Mouse (Mus musculus) lung, postnatal 0 days (tissue): ENCODE measurements around the gene Slf2. TPM values are rescaled to one million over a fixed set of nuclear protein-coding genes. Genes with fewer than 3 reads are reported as not detected.

Experiments used
- ATAC-seq: fragments of 200-750 bp; cut with Nextera tagmentation; 2 replicates; pipeline ENCODE4 v1.8.0; 2017; ENCODE audit warnings: moderate library complexity
- DNase-seq: peaks from one replicate; pipeline ENCODE4 v3.0.0-alpha.2; 2016; ENCODE audit warnings: low spot score
- H3K27ac ChIP-seq: fragments of 300-500 bp; sonication (generic); 2 replicates; pipeline ENCODE4 v1.5.1; 2014; ENCODE audit warnings: antibody characterized with exemption, mild to moderate bottlenecking, low read length, mixed read lengths
- H3K27me3 ChIP-seq: fragments of 300-500 bp; sonication (generic); replicated peaks from 2 replicates; pipeline ENCODE4 v1.6.1; 2014; ENCODE audit warnings: low read length, mixed read lengths; ENCODE audit not compliant: insufficient read depth
- H3K36me3 ChIP-seq: fragments of 300-500 bp; sonication (generic); 2 replicates; pipeline ENCODE4 v1.6.1; 2014; ENCODE audit warnings: low read length, mixed read lengths; ENCODE audit not compliant: insufficient read depth
- H3K4me1 ChIP-seq: fragments of 300-500 bp; sonication (generic); 2 replicates; pipeline ENCODE4 v1.6.1; 2014; ENCODE audit warnings: antibody characterized with exemption, low read depth, low read length, mixed read lengths; ENCODE audit not compliant: insufficient read depth
- H3K4me2 ChIP-seq: fragments of 300-500 bp; sonication (generic); replicated peaks from 2 replicates; pipeline ENCODE4 v1.6.1; 2014; ENCODE audit warnings: low read depth, mild to moderate bottlenecking, low read length, moderate library complexity, mixed read lengths
- H3K4me3 ChIP-seq: fragments of 300-500 bp; sonication (generic); 2 replicates; pipeline ENCODE4 v1.5.1; 2014; ENCODE audit warnings: low read depth, low read length
- H3K9ac ChIP-seq: fragments of 300-500 bp; sonication (generic); replicated peaks from 2 replicates; pipeline ENCODE4 v1.6.1; 2014; ENCODE audit warnings: low read depth, mild to moderate bottlenecking
- H3K9me3 ChIP-seq: fragments of 300-500 bp; sonication (generic); 2 replicates; pipeline ENCODE4 v1.6.1; 2016; ENCODE audit warnings: low read length, mixed read lengths
- CTCF ChIP-seq: IDR thresholded peaks from 2 replicates; pipeline ENCODE4 v1.5.1; 2016; ENCODE audit warnings: antibody characterized with exemption, mild to moderate bottlenecking
- EP300 ChIP-seq: IDR thresholded peaks from 2 replicates; pipeline ENCODE4 v1.6.1; 2016; ENCODE audit warnings: antibody characterized with exemption, mild to moderate bottlenecking, control low read depth
- WGBS: fragments of 180-500 bp; shearing (Covaris S2); extraction: QIAGEN DNeasy Blood & Tissue Kit; methylation state at CpG from one replicate; pipeline ENCODE4 v1.1.7; 2014; 5-methylcytosine and 5-hydroxymethylcytosine counted together
- polyA plus RNA-seq: library from polyadenylated mRNA; unstranded; fragments of >200 nt; fragmentation: Nextera tagmentation; extraction: Ambion mirVana; gene quantifications from 2 replicates; pipeline ENCODE4 v1.2.1, GENCODE M21; 2015

The Slf2 gene
- polyA plus RNA-seq, 1 experiment from 2014 or later, result 10.6 TPM

DNA sequence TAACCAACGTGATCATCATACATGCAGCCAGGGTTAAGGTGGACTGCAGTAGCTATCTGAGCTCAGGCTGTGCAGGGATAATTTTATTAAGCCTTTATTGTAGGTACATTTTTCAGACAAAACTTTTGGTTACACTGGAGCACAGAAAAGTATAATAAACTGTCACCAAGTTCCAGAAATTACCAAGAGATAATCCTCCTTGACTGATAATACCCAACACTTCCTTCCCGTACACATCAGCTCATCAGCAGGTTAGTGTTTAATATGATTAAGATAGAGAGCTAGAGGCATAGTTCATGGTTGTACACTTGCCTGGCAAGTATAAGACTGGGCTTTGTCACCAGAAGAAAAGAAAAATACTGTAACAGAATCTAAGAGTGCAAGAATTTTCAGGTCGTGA is 37.4 kb downstream of the Slf2 start:
- Histone ChIP-seq H3K4me1 (no peaks in the 10 kb centered on the region), H3K9ac (no peak overlapping the region), H3K36me3 (peaks cover 36% of the 10 kb centered on the region), H3K27ac (no peak overlapping the region), H3K27me3 (no peaks in the 10 kb centered on the region), H3K4me2 (no peak overlapping the region), H3K4me3 (no peak overlapping the region), H3K9me3 (no peaks in the 10 kb centered on the region)
- WGBS, result 70% methylated on average over 3 of the region's 3 CpGs
- ATAC-seq (no peak), DNase-seq (no peak)
- TF ChIP-seq CTCF (no peak), EP300 (no peak)

DNA sequence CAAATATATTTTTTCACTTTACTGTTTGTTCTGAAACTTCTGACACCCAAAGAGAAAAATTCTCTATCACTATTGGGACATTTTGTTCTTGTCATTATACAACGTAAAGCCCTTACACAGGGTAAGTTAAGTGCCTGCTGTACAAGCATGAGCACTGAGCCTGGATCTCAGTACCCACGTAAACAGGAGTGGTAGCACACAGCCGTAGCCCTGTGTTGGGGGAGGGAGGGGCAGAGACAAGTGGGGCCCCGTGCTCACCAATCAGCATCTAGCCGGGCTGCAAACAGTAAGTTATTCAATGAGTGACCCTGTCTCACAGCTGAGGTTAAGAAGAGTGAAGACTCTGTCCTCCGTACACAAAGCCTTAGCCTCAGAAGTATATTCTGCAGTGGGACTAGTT is 45.7 kb downstream of the Slf2 start:
- no peak overlapping the region for H3K9ac ChIP-seq
- TF ChIP-seq EP300 (no peak), CTCF (no peak)
- H3K4me3 ChIP-seq, result no peak overlapping the region
- DNase-seq, result no peak
- 76% methylated on average over 6 of the region's 6 CpGs for WGBS
- no peaks in the 10 kb centered on the region for H3K4me1 ChIP-seq
- no peak overlapping the region for H3K4me2 ChIP-seq
- no peak overlapping the region for H3K27ac ChIP-seq
- H3K36me3 ChIP-seq, result peaks cover 47% of the 10 kb centered on the region
- no peaks in the 10 kb centered on the region for H3K27me3 ChIP-seq
- no peak for ATAC-seq
- H3K9me3 ChIP-seq, result no peaks in the 10 kb centered on the region

DNA sequence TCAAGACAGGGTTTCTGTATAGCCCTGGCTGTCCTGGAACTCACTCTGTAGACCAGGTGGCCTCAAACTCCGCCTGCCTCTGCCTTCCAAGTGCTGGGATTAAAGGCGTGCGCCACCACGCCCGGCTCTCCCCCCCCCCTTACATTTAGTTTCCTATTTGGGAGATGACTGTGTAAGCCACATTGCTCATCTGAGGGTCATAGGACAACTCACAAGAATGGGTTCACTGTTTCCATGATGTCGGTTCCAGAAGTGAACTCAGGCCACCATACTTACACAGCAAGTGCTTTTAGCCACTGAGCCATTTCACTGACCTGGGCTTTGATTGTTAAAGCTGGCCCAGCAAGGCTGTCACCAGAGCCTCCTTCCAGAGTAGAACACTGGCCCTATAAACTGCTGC is 46.2 kb downstream of the Slf2 start:
- WGBS, result 89% methylated on average over 6 of the region's 6 CpGs
- Histone ChIP-seq H3K9ac (no peak overlapping the region), H3K27me3 (no peaks in the 10 kb centered on the region), H3K4me1 (no peaks in the 10 kb centered on the region), H3K27ac (no peak overlapping the region), H3K4me3 (no peak overlapping the region), H3K9me3 (no peaks in the 10 kb centered on the region), H3K36me3 (peaks cover 47% of the 10 kb centered on the region), H3K4me2 (no peak overlapping the region)
- ATAC-seq, result no peak
- TF ChIP-seq EP300 (no peak), CTCF (no peak)
- DNase-seq, result no peak

DNA sequence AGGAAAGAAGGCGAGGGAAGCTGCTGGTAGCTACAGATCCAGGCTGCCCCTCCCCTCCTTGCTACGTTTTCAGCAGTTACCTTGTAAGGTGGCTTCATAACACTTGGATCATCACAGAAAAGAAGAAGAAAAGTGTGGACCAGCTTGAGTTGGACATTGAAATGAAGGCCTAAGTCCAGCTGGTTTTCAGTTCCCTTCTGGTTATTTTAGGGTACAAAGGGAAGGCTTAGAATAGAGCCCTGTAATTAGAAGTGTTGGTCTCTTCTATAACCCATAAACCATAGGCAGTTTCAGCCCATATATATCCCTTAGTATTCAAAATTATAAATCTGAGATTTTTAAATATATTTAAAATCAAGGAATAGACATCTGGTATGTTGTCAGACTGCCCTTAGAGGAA is 49.8 kb downstream of the Slf2 start:
- DNase-seq (no peak), ATAC-seq (no peak)
- H3K4me1 ChIP-seq, result no peaks in the 10 kb centered on the region
- no peaks in the 10 kb centered on the region for H3K27me3 ChIP-seq
- H3K4me2 ChIP-seq, result no peak overlapping the region
- H3K36me3 ChIP-seq, result peaks cover 18% of the 10 kb centered on the region; the same call in 1 of the 2 replicates
- H3K27ac ChIP-seq, result no peak overlapping the region
- H3K9ac ChIP-seq, result no peak overlapping the region
- no peak overlapping the region for H3K4me3 ChIP-seq
- WGBS, result 95% methylated on average over 2 of the region's 2 CpGs
- TF ChIP-seq CTCF (no peak), EP300 (no peak)
- H3K9me3 ChIP-seq, result no peaks in the 10 kb centered on the region

DNA sequence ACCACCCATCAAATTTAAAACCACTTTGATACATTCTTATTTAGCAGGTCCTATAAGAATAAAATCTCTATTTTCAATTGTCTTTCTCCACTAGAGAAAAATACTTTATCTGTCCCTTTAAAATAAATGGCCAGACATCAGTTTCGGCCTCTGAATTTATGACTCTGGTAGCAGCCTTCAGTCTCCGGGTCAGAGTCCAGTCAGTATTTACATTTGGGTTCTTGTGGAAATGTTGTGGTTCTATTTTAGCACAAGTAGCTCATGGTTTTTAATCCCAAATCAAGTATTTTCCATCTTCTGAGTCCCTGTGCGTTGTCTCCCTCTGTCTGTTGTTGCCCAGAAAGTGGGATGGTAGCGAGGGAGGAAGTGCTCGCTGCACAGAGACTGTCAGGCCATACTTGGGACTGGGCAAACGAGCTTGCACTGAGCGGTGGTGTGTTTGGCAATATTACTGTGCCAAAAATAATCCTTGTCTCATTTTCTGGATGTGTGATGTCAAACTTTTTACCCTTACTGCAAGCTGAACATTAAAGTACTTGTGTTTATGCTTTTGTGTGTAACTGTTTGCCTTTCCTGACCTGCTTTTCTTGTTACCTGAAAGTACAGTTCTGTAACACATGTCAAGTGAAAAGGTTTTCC is 51.6 kb downstream of the Slf2 start:
- Histone ChIP-seq H3K9me3 (no peaks in the 10 kb centered on the region), H3K4me1 (no peaks in the 10 kb centered on the region), H3K27me3 (no peaks in the 10 kb centered on the region), H3K9ac (no peak overlapping the region), H3K4me2 (no peak overlapping the region), H3K36me3 (peaks cover 13% of the 10 kb centered on the region; the same call in 1 of the 2 replicates), H3K4me3 (no peak overlapping the region), H3K27ac (no peak overlapping the region)
- WGBS, result 65% methylated on average over 7 of the region's 7 CpGs
- no peak for TF ChIP-seq EP300
- no peak for TF ChIP-seq CTCF
- ATAC-seq, result no peak
- DNase-seq, result no peak

DNA sequence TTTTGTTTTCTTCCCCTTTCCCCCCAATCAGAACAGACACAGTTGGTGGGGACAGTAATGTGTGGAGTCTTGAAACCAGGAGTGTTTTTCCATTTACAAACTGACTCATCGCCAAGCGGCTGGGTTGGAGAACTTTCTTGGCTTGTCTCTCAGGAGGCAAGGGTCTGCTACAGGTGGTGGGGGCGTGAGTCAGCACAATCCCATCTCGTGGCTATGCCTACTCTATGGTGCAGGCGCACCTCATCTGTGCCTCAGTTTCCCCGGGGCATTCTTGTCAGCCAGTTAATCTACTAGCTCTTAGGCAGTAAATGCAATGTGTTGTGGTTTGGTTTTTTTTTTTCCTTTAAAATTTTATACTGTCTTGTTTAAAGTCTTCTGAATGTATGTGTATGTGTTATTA is 52.4 kb downstream of the Slf2 start:
- Histone ChIP-seq H3K4me1 (no peaks in the 10 kb centered on the region), H3K4me2 (no peak overlapping the region), H3K9me3 (no peaks in the 10 kb centered on the region), H3K4me3 (no peak overlapping the region), H3K36me3 (peaks cover 13% of the 10 kb centered on the region; the same call in 1 of the 2 replicates), H3K27ac (no peak overlapping the region), H3K9ac (no peak overlapping the region), H3K27me3 (no peaks in the 10 kb centered on the region)
- no peak for ATAC-seq
- 90% methylated on average over 6 of the region's 6 CpGs for WGBS
- DNase-seq, result no peak
- no peak for TF ChIP-seq CTCF
- TF ChIP-seq EP300, result no peak

DNA sequence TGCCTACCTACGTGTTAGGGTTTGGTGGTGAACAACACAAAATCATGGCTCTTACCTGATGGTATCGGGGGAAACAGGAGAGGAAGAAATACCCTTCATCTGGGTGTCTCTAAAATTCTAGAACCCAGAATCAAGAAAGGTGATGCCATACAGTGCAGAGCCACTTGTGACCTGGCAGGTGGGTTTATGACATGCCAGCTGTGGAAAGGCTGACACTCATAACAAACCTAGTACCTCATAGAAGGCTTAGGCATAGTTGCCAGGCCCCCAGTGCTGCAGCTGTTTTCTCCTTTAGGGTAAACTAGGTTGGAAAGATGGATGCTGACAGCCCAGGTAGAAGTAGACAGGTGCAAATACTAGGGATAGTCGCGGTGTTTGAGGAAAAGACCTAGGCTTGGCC is 53.5 kb downstream of the Slf2 start:
- H3K27ac ChIP-seq, result no peak overlapping the region
- H3K36me3 ChIP-seq, result peaks cover 13% of the 10 kb centered on the region; the same call in 1 of the 2 replicates
- H3K4me1 ChIP-seq, result no peaks in the 10 kb centered on the region
- no peak overlapping the region for H3K4me3 ChIP-seq
- WGBS, result 94% methylated on average over 4 of the region's 4 CpGs
- H3K27me3 ChIP-seq, result no peaks in the 10 kb centered on the region
- H3K9me3 ChIP-seq, result no peaks in the 10 kb centered on the region
- ATAC-seq, result no peak
- H3K9ac ChIP-seq, result no peak overlapping the region
- no peak overlapping the region for H3K4me2 ChIP-seq
- TF ChIP-seq EP300, result no peak
- TF ChIP-seq CTCF, result no peak
- no peak for DNase-seq
